8 mouse cellular contexts compared by ENCODE assay signal in genomic region chr8:121669208-121669607, GRCm38 (mm10). TPM values are rescaled to one million over a fixed set of nuclear protein-coding genes. Genes with fewer than 3 reads are reported as not detected.
A peak's percentile ranks its signal among the peaks of the same experiment; 100 is the strongest.
DNase-seq lines count a peak whose midpoint lies in the region; ATAC-seq lines count a peak whose summit lies in the region.

No protein-coding gene starts in this region.

- 27% methylated on average over 8 of the region's 8 CpGs for WGBS in heart, embryonic 16.5 days
- 20% methylated on average over 8 of the region's 8 CpGs for WGBS in midbrain, embryonic 14.5 days

- H3K4me3 ChIP-seq in heart, embryonic 16.5 days (ENCODE audit: low read length), result no peak overlapping the region
- H3K4me3 ChIP-seq in midbrain, embryonic 14.5 days (replicated peaks; ENCODE audit: low read depth, low read length), result no peak overlapping the region

- peak; percentile 32 for ATAC-seq in heart, embryonic 16.5 days (replicated peaks; ENCODE audit: extremely low read depth, insufficient read depth, low FRiP score)
- no peak for ATAC-seq in midbrain, embryonic 14.5 days (ENCODE audit: low FRiP score, low TSS enrichment)
- no peak for ATAC-seq in megakaryocyte-erythroid progenitor cell, adult 5-6 weeks (replicated peaks; ENCODE audit: low FRiP score, low TSS enrichment, poor library complexity, severe bottlenecking)

- no peak overlapping the region for H3K4me2 ChIP-seq in heart, embryonic 16.5 days (ENCODE audit: low read depth, low read length)
- H3K4me2 ChIP-seq in midbrain, embryonic 14.5 days (ENCODE audit: low read length), result no peak overlapping the region

- no peaks in the 10 kb centered on the region for H3K36me3 ChIP-seq in heart, embryonic 16.5 days (ENCODE audit: control insufficient read depth, insufficient read depth)
- no peaks in the 10 kb centered on the region for H3K36me3 ChIP-seq in midbrain, embryonic 14.5 days (ENCODE audit: control insufficient read depth, insufficient read depth, low read length)

- no peaks in the 10 kb centered on the region for H3K9me3 ChIP-seq in heart, embryonic 16.5 days (replicated peaks; ENCODE audit: control insufficient read depth, low read length)
- H3K9me3 ChIP-seq in midbrain, embryonic 14.5 days (ENCODE audit: control insufficient read depth, low read length), result no peaks in the 10 kb centered on the region

- H3K4me1 ChIP-seq in heart, embryonic 16.5 days (ENCODE audit: control insufficient read depth, insufficient read depth, low read length), result peaks cover 21% of the 10 kb centered on the region
- peaks cover 15% of the 10 kb centered on the region; the same call in 1 of the 2 replicates for H3K4me1 ChIP-seq in midbrain, embryonic 14.5 days (ENCODE audit: control insufficient read depth, insufficient read depth, low read length)

- DNase-seq in kidney, postnatal 10 days, result peak; percentile 37
- DNase-seq in kidney, adult 9 months, result no peak
- DNase-seq in embryo, embryonic 11 days, result peak; percentile 53
- peak; percentile 19 for DNase-seq in midbrain, embryonic 14.5 days
- DNase-seq in spleen, postnatal 4 days (ENCODE audit: low spot score in 2 of 2), result no peak
- no peak for DNase-seq in right cerebral cortex, postnatal 25 days

- peak overlapping the region; percentile 56; the same call in 1 of the 2 replicates for H3K27ac ChIP-seq in heart, embryonic 16.5 days (ENCODE audit: low read length)
- H3K27ac ChIP-seq in midbrain, embryonic 14.5 days (replicated peaks; ENCODE audit: low read depth, low read length), result no peak overlapping the region; the same call in 1 of the 2 replicates

- H3K9ac ChIP-seq in heart, embryonic 16.5 days (ENCODE audit: low read length), result 0 out of 2 replicates have a peak overlapping the region, but pooled peaks have one; percentile 9
- no peak overlapping the region; the same call in 1 of the 2 replicates for H3K9ac ChIP-seq in midbrain, embryonic 14.5 days (replicated peaks; ENCODE audit: low read length)

- no peaks in the 10 kb centered on the region for H3K27me3 ChIP-seq in heart, embryonic 16.5 days (ENCODE audit: control insufficient read depth, insufficient read depth, low read length)
- H3K27me3 ChIP-seq in midbrain, embryonic 14.5 days (ENCODE audit: control insufficient read depth, insufficient read depth, low read length), result no peaks in the 10 kb centered on the region

RNA-seq across cellular contexts. Expression of gene Zcchc14, which starts 16.5 kb away (rescaled TPM):
- polyA plus RNA-seq in heart, embryonic 16.5 days (2015; fragmentation: Nextera tagmentation; extraction: Ambion mirVana), result 7.9 and 8.5 TPM in 2 replicates
- 39.0 and 43.4 TPM in 2 replicates for polyA plus RNA-seq in midbrain, embryonic 14.5 days (2014; fragmentation: Nextera tagmentation; extraction: Ambion mirVana)
- not detected in 2 replicates for total RNA-seq in megakaryocyte-erythroid progenitor cell, adult 5-6 weeks (2014; fragmentation: Nextera tagmentation)
- 0.08 TPM in 1 of 2 replicates, not detected in the other for total RNA-seq in megakaryocyte-erythroid progenitor cell, adult 5-6 weeks (2017)

Comparison
In these comparisons a context has a peak if more than half of its experiments do, and no peak if none do; other contexts are left out.
1. DNase-seq: peak in kidney, postnatal 10 days (single experiment), embryo, embryonic 11 days (single experiment) and midbrain, embryonic 14.5 days (single experiment); none in kidney, adult 9 months (single experiment), spleen, postnatal 4 days (0 of 2) and right cerebral cortex, postnatal 25 days (single experiment).